Mouse (Mus musculus) right cerebral cortex, adult 2 months (tissue): ENCODE measurements at regions not wholly inside any gene's neighbourhood (a gene's known extent, or its start where the extent isn't known, plus 50 kb on each side); places are given as distances from the start of the nearest gene placed in this dataset.

Experiments used
- DNase-seq, 2 experiments: peaks; one replicate each; pipeline ENCODE4 v3.0.0; 2021 to 2022; ENCODE audit warnings: low spot score in 2 of 2

- DNase-seq, result no peak
These were observed 93.4 kb upstream of the Zfp703 start for GRCm38 (mm10) chr8:26883770-26884169.

- DNase-seq, result no peak
These were observed 92.8 kb upstream of the Zfp703 start for GRCm38 (mm10) chr8:26884350-26884749.

GRCm38 (mm10) chr8:26885365-26885764 lies 91.8 kb upstream of the Zfp703 start:
- DNase-seq, result no peak

- no peak for DNase-seq
These were observed 90.2 kb upstream of the Zfp703 start for GRCm38 (mm10) chr8:26886783-26887486.

GRCm38 (mm10) chr8:26887551-26887950 lies 89.6 kb upstream of the Zfp703 start:
- DNase-seq, result no peak

DNA sequence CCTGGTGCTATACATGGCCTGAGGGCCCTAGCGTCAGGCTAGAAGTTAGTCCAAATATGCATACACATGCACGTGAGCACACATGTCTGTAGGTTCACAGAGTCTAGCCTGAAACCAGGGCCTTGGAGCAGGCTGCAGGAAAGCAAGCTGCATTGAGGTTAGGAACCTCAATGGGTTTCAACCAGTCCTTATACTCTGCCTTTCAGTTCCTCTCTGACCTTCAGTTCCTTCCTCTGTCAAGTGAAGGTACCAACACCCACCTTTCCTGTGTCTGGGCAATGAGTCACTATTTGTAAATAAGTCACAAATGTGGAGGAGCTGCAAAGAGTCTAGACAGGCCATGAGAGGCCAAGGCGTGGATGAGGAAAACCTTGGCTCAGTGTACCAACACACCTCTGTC lies 89.1 kb upstream of the Zfp703 start:
- no peak for DNase-seq

DNA sequence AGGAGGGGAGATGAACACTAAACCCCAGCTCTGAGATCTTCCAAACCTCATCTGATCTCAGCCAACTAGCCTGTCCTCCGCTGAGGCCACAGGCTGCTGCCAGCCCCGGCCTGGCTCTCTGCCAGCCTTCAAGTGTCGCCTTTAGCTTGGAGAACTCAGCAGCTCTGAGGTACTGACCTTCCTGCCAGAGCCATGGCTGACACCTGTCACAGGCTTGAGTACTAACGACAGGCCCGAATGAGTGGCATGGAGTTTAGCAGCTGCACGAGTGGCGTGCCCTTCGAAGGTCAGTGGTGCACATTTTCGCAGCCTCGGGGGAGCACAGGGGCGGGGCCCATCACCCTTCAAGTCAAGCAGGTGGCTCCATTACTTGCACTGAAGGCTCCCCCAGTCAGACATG lies 85.2 kb upstream of the Zfp703 start:
- DNase-seq, result no peak

DNA sequence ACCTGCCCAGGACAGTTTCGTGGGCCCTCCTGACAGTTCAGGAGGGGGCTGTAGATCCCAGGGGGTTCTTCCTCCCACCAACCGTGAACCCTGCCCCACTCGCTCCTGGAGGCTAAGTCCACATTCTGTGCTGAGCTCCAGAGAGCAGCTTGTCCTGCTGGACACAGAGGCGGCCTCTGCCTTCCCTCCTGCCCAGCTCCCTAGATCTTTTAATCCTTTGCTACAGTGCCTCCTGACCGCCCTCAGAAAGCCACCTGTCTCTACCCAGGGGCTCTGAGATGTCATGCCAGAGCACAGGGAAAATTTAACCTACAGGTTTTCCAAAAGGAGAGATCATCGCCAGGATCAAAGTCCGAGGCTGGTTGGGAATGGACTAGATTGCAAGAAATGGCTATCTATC lies 84.7 kb upstream of the Zfp703 start:
- no peak for DNase-seq

- DNase-seq, result no peak
These were observed 81.3 kb upstream of the Zfp703 start for GRCm38 (mm10) chr8:26895867-26896266.

GRCm38 (mm10) chr8:26903289-26903688 lies 73.8 kb upstream of the Zfp703 start:
- no peak for DNase-seq

GRCm38 (mm10) chr8:26906257-26906656 lies 70.9 kb upstream of the Zfp703 start:
- no peak for DNase-seq

GRCm38 (mm10) chr8:26907347-26908170 lies 69.6 kb upstream of the Zfp703 start:
- DNase-seq, result no peak

DNA sequence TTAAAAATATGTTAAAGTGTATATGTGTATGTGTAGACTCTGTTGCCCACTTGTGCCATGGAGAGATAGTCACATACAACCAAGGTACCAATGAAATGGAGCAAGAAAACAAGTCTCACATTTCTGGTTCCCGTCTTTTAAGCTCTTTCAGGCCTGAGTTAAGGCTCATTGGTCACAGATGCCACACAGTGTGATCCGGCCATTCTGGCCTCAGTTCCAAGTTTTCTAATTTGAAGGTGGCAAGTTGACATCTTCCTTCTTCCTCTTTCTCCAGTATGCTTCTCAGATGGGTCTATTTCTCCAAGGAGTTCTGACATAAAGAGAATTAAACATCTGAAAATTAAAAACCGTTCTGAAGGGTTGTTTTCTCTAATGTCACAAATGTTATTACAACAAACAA lies 66.9 kb upstream of the Zfp703 start:
- DNase-seq, result no peak

DNA sequence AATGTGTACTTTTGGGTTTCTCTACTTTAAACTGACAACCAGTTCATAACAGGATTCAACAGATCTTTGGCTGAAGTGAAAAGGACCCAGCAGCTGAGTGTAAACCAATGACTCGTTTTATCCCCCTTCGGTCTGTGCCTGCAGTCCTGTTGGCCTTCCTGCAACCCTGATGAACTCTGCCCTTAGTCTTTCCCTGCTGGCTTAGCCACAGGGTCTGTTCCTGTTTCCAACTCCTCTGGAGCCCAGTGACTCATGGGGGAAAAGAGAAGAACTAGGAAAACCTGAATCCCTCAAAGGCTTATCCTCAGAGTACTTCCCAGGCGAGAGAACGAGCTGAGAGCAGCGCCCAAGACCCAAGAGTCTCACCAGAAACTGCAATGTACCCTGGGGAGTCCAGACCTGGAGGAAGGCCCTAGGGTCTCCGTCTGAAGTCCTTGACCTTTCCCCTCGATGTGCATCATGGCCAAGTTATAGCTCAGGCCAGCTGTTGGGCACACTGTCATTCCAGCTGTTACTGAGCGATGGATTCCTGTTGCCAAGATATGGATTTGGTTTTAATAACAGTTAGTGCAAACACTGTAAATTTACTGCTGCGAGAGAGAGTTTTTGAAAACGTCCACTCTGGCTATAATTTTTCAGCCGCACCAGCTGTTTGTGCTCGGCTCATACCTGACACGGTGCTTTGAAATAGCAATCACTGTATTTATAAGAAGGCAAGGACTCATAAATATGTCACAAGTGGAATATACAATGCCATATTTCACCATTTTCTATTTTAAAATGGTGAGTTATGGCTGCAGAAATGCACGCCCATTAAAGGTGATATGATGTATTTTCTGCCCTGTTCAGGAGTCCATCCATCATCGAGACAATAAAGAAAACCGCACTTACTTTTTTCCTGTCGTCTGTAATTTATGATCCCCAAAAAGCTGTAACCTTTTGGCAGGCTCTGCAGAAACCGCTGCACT lies 63.3 kb upstream of the Zfp703 start:
- DNase-seq, result no peak

- no peak for DNase-seq
These were observed 61.4 kb upstream of the Zfp703 start for GRCm38 (mm10) chr8:26915731-26916130.

- no peak for DNase-seq
These were observed 55.5 kb upstream of the Zfp703 start for GRCm38 (mm10) chr8:26921531-26922177.

DNA sequence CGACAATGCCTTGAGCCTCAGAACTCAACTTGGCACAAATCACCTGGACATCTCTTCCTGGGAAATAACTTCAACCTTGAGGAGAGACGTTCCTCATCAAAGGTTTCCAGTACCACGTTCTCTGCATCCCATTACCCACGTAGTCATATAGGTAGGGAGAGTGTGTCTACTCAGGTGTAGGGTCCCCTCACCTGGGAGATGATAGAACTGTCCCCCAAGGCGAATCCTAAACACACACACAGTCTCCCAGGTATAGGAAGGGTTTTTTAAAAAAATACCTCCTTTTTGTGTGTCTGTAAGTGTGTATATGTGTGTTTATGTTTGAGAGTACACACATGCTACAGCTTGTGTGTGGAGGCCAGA lies 55.0 kb upstream of the Zfp703 start:
- no peak for DNase-seq

DNA sequence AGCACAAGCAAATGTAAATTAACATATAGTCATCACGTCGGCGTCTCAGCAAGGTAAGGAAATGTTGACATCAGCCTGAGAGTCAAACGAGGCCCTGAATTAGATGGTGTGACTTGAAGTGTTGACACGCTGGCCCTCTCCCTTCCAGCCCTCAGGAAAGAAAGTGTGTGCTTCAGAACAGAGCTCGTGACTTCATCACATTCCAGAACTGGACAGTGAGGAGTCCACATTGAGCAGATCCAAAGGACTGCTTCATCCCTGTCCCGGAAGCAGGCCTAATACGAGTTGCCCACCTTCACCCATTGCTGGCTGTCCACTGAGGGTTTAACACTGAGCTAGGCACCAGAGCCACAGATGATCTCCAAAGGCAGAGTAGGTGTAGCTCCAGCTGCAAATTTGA lies 54.0 kb upstream of the Zfp703 start:
- no peak for DNase-seq
